22 mouse cellular contexts compared by ENCODE assay signal in genomic region chr11:96697467-96697866, GRCm38 (mm10).
A peak's percentile ranks its signal among the peaks of the same experiment; 100 is the strongest.
DNase-seq lines count a peak whose midpoint lies in the region; ATAC-seq and TF ChIP-seq lines count a peak whose summit lies in the region.
"Had no signal": no experiment of that assay in that cellular context is flagged by ENCODE, and none has a peak within 500 bp of the region (broad histone marks: within the 10 kb centered on the region; RNA-seq: fewer than 3 reads in every experiment).

No protein-coding gene starts in this region.

- no peaks in the 10 kb centered on the region for H3K9me3 ChIP-seq in hindbrain, embryonic 13.5 days
- H3K9me3 ChIP-seq in hindbrain, embryonic 14.5 days (ENCODE audit: control insufficient read depth, low read length), result no peaks in the 10 kb centered on the region
- H3K9me3 ChIP-seq in MEL (replicated peaks; ENCODE audit: insufficient read depth, low read length), result no peaks in the 10 kb centered on the region
- H3K9me3 ChIP-seq: embryonic facial prominence, embryonic 12.5 days; heart, embryonic 10.5 days; heart, embryonic 15.5 days; intestine, embryonic 15.5 days; limb, embryonic 13.5 days; midbrain, embryonic 15.5 days; neural tube, embryonic 12.5 days had no signal

- no peak for TF ChIP-seq POLR2A in MEL (IDR thresholded peaks at IDR 0.05; ENCODE audit: control insufficient read depth in 1 of 2, insufficient read depth in 1 of 2, low read depth in 1 of 2, low read length in 2 of 2, poor library complexity in 1 of 2)

- H3K27me3 ChIP-seq in hindbrain, embryonic 13.5 days, result no peaks in the 10 kb centered on the region
- no peaks in the 10 kb centered on the region for H3K27me3 ChIP-seq in hindbrain, embryonic 14.5 days (ENCODE audit: control insufficient read depth, insufficient read depth, low read length)
- peaks cover 15 to 16% of the 10 kb centered on the region in 2 experiments for H3K27me3 ChIP-seq in MEL (ENCODE audit: control insufficient read depth in 1 of 2, insufficient read depth in 2 of 2, low read length in 2 of 2)
- H3K27me3 ChIP-seq: embryonic facial prominence, embryonic 12.5 days; heart, embryonic 15.5 days; intestine, embryonic 15.5 days; limb, embryonic 13.5 days; midbrain, embryonic 15.5 days; neural tube, embryonic 12.5 days had no signal

- 84% methylated on average over 4 of the region's 4 CpGs for WGBS in hindbrain, embryonic 13.5 days
- 85% methylated on average over 4 of the region's 4 CpGs for WGBS in hindbrain, embryonic 14.5 days

- no peaks in the 10 kb centered on the region for H3K36me3 ChIP-seq in hindbrain, embryonic 13.5 days
- H3K36me3 ChIP-seq in hindbrain, embryonic 14.5 days (replicated peaks; ENCODE audit: control insufficient read depth, insufficient read depth), result no peaks in the 10 kb centered on the region
- no peaks in the 10 kb centered on the region for H3K36me3 ChIP-seq in MEL (ENCODE audit: control insufficient read depth in 1 of 2, insufficient read depth in 2 of 2, low read length in 2 of 2)
- H3K36me3 ChIP-seq: embryonic facial prominence, embryonic 12.5 days; heart, embryonic 10.5 days; heart, embryonic 15.5 days; intestine, embryonic 15.5 days; limb, embryonic 13.5 days; midbrain, embryonic 15.5 days; neural tube, embryonic 12.5 days had no signal

- ATAC-seq in hindbrain, embryonic 13.5 days (ENCODE audit: low FRiP score), result no peak
- ATAC-seq in hindbrain, embryonic 14.5 days (ENCODE audit: low FRiP score), result no peak
- ATAC-seq in frontal cortex, adult (ENCODE audit: low TSS enrichment), result no peak
- ATAC-seq: forebrain, embryonic 16.5 days; hindbrain, embryonic 16.5 days; intestine, embryonic 15.5 days; lung, postnatal 0 days; midbrain, embryonic 15.5 days had no signal

- H3K4me3 ChIP-seq in hindbrain, embryonic 13.5 days, result no peak overlapping the region
- H3K4me3 ChIP-seq in hindbrain, embryonic 14.5 days (replicated peaks; ENCODE audit: low read length), result no peak overlapping the region
- H3K4me3 ChIP-seq in MEL (ENCODE audit: control insufficient read depth in 1 of 2, insufficient read depth in 1 of 2, low read depth in 2 of 2, low read length in 2 of 2), result no peak overlapping the region
- H3K4me3 ChIP-seq: embryonic facial prominence, embryonic 12.5 days; heart, embryonic 10.5 days; heart, embryonic 15.5 days; intestine, embryonic 15.5 days; limb, embryonic 13.5 days; midbrain, embryonic 15.5 days; neural tube, embryonic 12.5 days had no signal

- TF ChIP-seq EP300 in MEL (IDR thresholded peaks at IDR 0.05; ENCODE audit: low read depth in 1 of 2, low read length in 2 of 2), result no peak

- no peak for DNase-seq in hindbrain, embryonic 14.5 days (ENCODE audit: low spot score)
- DNase-seq in 3T3-L1 (ENCODE audit: low read depth, low spot score), result peak; percentile 6
- peak; percentile 9 for DNase-seq in A20 (ENCODE audit: low read depth, low spot score)
- peak; percentile 18 for DNase-seq in MEL (ENCODE audit: low read depth, low spot score)
- no peak for DNase-seq in gastrocnemius, postnatal 14 days
- DNase-seq: cerebellum, adult 11-12 months; heart, adult 11 months; layer of hippocampus, adult 9-11 months had no signal

- TF ChIP-seq CTCF in MEL (IDR thresholded peaks at IDR 0.05 in 2 of 3, conservative IDR thresholded peaks at IDR 0.05 in 1 of 3; ENCODE audit: control insufficient read depth in 1 of 3, insufficient read depth in 1 of 3, low read depth in 2 of 3, low read length in 3 of 3, poor library complexity in 1 of 3, severe bottlenecking in 1 of 3), result no peak

- peaks cover 22% of the 10 kb centered on the region for H3K4me1 ChIP-seq in hindbrain, embryonic 13.5 days (replicated peaks)
- peaks cover 9% of the 10 kb centered on the region for H3K4me1 ChIP-seq in hindbrain, embryonic 14.5 days (replicated peaks; ENCODE audit: control insufficient read depth, insufficient read depth, low read length)
- no peaks in the 10 kb centered on the region for H3K4me1 ChIP-seq in MEL (ENCODE audit: control insufficient read depth in 1 of 2, insufficient read depth in 2 of 2, low read length in 2 of 2)
- H3K4me1 ChIP-seq: heart, embryonic 10.5 days; heart, embryonic 15.5 days; limb, embryonic 13.5 days had no signal

- peak overlapping the region; percentile 31; the same call in 1 of the 2 replicates for H3K27ac ChIP-seq in hindbrain, embryonic 13.5 days
- H3K27ac ChIP-seq in hindbrain, embryonic 14.5 days, result no peak overlapping the region
- no peak overlapping the region for H3K27ac ChIP-seq in MEL (ENCODE audit: control insufficient read depth, low read depth, low read length)
- H3K27ac ChIP-seq: embryonic facial prominence, embryonic 12.5 days; heart, embryonic 10.5 days; heart, embryonic 15.5 days; intestine, embryonic 15.5 days; limb, embryonic 13.5 days; macrophage; midbrain, embryonic 15.5 days; neural tube, embryonic 12.5 days had no signal

- no peaks in the 10 kb centered on the region for H3K79me2 ChIP-seq in MEL (ENCODE audit: control insufficient read depth, insufficient read depth, low read length, poor library complexity)

- TF ChIP-seq RAD21 in MEL (IDR thresholded peaks at IDR 0.05; ENCODE audit: low read depth, low read length), result no peak

- H3K4me2 ChIP-seq in hindbrain, embryonic 13.5 days, result no peak overlapping the region
- no peak overlapping the region for H3K4me2 ChIP-seq in hindbrain, embryonic 14.5 days (replicated peaks)
- H3K4me2 ChIP-seq: embryonic facial prominence, embryonic 12.5 days; heart, embryonic 15.5 days; intestine, embryonic 15.5 days; limb, embryonic 13.5 days; liver, embryonic 11.5 days; midbrain, embryonic 15.5 days had no signal

- intact Hi-C loops in gastrocnemius, postnatal 14 days (cut with DNase I; ENCODE audit: low total_unique reads), result no loop called here

- H3K9ac ChIP-seq in hindbrain, embryonic 13.5 days, result no peak overlapping the region
- H3K9ac ChIP-seq in hindbrain, embryonic 14.5 days, result no peak overlapping the region
- no peak overlapping the region for H3K9ac ChIP-seq in MEL (ENCODE audit: control insufficient read depth, low read depth, low read length, poor library complexity, severe bottlenecking)
- H3K9ac ChIP-seq: embryonic facial prominence, embryonic 12.5 days; heart, embryonic 15.5 days; intestine, embryonic 15.5 days; limb, embryonic 13.5 days; midbrain, embryonic 15.5 days; neural tube, embryonic 12.5 days had no signal

TF ChIP-seq in MEL, 35 proteins besides CTCF, POLR2A, EP300 and RAD21:
- no peak for TF ChIP-seq USF1 (IDR thresholded peaks at IDR 0.05; ENCODE audit: low read depth, low read length)

Comparison
In these comparisons a context has a peak if more than half of its experiments do, and no peak if none do; other contexts are left out.
1. DNase-seq: peak in 3T3-L1 (single experiment), A20 (single experiment) and MEL (single experiment); none in hindbrain, embryonic 14.5 days (single experiment) and gastrocnemius, postnatal 14 days (single experiment).